Mouse (Mus musculus) layer of hippocampus, adult 11-12 months (tissue): ENCODE measurements around the gene Knstrn.

ENCODE experiments used
- DNase-seq: peaks from one replicate; pipeline ENCODE4 v3.0.0; 2022; ENCODE audit warnings: low spot score

Knstrn gene

GRCm38 (mm10) chr2:118861454-118862339 is 47.9 kb downstream of the Knstrn start, which contains the start of gene Ivd:
Gene Ivd, plus strand, starts transcription at chr2:118861954.
- DNase-seq = peak; percentile 93

DNA sequence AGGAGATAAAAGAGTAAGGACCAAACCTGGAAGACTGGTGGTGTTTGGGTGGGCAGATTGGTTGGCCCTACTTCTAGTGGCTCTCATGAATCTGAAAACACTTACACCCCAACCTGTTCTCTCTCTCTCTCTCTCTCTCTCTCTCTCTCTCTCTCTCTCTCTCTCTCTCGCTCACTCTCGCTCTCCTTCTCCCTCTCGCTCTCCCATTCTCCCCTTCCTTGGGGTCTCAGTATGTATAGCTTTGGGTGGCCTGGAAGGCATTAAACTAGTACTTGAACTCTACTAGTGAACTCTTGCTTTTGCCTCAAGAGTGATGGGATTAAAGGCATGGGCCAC is 48.5 kb downstream of the Knstrn start:
- no peak for DNase-seq

DNA sequence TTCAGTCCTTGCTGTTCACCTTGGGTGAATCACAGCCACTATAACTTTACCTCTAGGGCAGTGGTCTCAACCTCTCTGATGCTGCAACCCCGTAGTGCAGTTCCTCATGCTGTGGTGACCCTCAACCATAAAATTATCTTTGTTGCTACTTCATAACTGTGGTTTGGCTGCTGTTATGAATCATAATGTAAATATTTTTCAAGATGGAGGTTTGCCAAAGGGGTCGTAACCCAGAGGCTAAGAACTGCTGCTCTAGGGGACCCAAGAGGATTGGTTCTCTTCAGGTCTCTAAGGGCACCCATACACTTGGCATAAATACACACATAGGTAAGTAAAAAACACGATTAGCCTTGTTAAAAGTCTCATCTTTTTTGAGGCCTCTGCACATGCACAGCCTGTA is 56.8 kb downstream of the Knstrn start:
- DNase-seq = no peak

GRCm38 (mm10) chr2:118871032-118871431 is 57.2 kb downstream of the Knstrn start:
- no peak for DNase-seq

- DNase-seq = no peak
These were observed 59.2 kb downstream of the Knstrn start for GRCm38 (mm10) chr2:118873018-118873417.

DNA sequence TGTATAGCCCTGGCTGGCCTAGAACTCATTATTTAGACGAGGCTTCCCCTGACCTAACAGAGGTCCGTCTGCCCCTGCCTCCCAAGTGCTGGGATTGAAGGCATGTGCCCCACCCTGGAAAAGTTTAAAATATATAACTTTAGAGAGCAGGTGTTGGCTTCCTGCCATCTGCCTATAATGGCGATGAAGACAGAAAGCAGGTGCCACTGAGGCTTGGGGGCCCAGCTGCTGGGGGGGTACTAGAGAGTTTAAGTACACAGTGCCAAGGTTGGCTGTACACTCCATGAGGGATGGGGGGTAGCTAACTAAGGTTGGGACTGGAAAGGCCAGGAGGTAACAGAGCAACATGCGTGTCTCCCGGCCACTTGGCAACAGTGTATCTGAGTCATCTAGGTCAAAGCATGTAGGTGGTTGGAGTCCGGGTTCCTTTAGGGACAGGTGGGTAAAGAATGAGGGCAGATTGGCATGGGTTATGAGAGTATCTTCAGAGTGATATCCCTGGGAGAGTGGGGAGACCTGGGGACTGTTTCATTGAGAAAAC is 60.2 kb downstream of the Knstrn start:
- no peak for DNase-seq

DNA sequence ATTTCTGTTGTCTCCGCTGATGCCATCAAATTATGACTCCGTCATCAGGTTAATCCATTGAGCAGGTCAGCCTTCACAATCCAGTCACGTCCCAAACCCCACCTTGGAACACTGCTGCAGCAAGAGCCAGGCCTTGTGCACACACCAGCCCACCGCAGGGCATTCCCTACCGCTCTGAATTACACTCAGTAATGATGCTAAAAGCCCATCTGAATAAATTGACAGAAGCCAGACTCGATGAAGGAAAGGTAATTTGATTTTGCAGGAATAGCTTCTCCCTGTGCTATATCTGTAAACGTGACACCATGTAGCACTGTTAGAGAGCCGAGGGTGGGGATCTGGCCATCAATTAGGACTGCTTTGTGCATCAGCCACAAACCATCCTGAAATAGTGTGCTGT is 61.5 kb downstream of the Knstrn start:
- DNase-seq = no peak

DNA sequence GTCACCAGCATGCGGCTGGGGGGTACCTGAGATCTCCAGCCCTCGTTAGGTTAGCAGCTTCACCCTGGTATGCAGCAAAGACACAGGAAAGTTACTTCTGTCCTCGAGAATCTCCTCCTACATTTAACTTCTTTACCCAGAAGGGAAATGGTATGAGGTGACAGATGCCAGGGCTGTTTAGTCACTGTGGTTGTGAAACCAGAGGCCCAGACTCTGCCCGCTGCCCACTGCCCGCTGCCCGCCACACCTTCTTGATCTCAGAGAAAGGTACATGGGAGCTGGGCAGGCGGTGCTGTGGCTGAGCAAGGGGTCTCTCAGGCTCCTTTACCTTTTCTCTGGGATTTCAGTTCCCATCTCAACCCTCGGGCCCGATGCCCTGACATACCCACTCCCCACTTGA is 62.6 kb downstream of the Knstrn start:
- DNase-seq = no peak

DNA sequence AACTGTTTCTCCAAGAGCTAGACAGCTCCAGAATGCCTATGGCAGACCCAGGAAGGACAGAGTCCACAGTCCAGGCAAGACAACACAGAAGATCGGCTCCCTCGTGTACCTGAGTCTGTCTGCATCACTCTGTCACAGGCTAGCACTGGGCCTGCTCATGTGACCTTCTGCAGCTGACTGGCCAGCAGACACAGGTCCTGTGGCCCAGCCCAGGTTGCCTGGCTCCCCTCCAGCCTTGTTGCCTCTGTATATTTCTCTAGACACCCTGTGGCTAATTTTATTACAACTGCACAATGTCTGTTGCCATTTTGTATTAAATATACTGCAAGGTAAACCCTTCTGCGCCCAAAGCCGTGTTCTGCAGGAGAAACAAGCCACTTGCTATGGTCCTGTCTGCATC is 67.2 kb downstream of the Knstrn start:
- DNase-seq = no peak

DNA sequence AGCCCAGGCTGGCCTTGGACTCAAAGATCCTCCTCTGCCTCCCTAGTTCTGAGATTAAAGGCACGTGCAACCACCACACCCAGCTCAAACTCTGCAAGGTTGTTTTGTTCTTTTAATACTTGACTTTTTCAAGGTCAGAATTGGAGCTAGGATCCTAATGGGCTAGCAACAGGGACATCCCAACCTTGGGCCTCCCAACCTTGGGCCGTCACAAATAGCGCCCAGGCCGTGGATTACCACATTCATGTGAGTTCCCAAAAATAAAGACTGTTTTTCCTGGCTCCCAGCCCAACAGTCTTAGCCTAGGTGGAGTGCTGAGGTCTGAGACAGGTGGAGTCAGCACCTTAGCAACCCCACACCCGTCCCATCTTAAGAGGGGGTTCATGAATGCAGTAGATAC is 68.2 kb downstream of the Knstrn start:
- no peak for DNase-seq

DNA sequence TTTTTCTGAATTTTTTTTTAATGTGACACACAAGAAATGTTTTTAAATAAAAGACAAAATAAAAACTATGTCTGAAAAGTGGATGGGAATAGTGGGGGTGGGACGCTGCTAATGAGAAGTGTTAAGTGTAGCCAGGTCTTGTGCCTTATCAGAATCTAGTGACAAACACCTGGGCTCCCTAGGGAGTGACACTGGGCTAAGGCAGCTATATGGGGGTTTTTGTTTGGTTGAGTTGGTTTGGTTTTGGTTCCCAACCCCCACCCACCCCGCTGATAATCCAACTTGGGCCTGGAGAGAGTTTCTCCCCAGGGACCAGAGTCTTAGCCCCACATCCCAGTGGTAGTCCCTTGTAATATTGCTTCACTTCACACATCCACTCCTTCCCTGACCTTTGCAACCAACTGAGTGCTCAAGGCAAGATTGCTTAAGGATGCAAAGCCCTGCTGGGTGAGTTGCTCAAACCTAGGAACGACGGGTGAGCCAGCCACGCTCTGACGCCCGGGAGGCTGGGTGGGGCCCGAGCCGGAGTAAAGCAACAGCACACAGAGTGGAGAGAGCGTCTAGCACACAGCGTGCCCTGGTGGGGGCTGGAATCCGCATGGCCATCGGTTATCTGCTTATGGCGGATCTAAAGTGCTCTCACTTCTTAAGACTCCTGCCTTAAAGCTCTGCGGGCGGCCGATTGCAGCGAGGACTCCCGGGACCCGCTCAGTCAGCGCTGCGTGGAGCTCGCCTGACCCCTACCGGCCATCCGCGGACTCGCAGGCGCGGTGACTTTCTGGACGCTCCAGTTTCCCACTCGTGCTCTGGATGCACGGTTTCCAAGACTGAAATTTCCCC is 69.3 kb downstream of the Knstrn start:
- peak; percentile 87 for DNase-seq

GRCm38 (mm10) chr2:118887440-118887839 is 73.6 kb downstream of the Knstrn start:
- DNase-seq = no peak

GRCm38 (mm10) chr2:118887845-118888548 is 74.2 kb downstream of the Knstrn start:
- DNase-seq = no peak

DNA sequence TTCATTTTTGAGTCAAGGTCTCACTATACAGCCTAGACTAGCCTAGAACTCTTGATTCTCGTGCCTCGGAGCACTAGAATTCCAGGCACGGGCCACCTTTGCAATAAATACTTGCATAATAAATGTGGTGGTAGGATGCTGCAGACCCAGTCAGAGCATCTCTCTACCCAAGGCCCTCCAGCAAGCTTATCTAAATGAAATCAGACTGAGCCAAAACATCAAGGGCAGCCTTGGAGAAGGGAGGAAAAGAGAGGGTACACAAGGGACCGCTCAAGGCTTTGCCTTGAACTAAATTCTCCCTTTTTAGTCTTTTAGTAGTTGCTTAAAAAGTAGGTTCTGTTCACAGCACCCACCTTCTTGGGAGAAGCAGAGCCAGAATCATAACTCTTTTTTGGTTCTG is 77.4 kb downstream of the Knstrn start:
- no peak for DNase-seq

DNA sequence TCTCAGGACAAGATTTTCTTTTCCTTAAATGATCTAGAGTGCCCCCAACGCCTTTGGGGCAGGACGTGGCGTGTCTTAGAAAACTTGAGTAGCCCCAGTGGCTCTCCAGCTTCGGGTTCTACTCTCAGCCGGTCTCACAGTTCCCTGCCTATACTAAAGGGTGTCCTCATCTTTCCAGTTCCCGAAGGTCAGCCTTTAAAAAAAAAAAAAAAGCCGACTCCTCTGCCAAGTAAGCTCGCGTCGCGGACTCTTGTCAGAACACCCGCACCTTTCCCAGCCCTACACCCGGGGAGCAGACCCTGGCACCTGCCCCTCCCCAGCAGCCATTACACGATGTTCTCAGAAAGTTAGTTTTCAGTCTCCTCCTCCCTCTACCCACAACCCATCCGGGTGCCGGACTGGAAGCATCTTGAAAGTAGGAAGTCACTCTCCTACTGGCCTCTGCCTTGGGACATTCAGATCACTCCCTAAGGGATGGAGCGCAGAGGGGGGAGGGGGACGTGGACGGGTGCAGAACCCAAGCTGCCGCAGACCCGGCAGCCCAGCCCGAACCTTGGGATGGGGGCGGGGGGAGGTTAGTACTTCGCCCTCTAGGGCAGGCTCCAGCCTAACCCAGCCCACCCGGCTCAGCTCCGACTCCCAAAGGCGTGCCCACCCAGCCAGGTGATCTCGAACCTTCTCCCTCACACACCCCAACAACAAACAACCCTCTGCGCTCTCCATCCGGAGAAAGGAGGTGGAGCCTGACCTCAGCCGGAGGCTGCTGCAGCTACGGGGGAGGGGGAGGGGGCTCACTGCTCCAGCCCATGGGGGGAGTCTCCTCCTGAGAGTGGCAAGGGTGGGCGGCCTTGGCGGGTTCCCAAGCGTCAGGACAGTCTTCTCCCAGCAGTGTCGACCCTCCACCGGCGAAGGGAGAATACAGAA is 82.4 kb downstream of the Knstrn start:
- DNase-seq = peak; percentile 30

GRCm38 (mm10) chr2:118896914-118897291 is 83.1 kb downstream of the Knstrn start:
- DNase-seq = no peak

- no peak for DNase-seq
These were observed 83.6 kb downstream of the Knstrn start for GRCm38 (mm10) chr2:118897392-118897791.

DNA sequence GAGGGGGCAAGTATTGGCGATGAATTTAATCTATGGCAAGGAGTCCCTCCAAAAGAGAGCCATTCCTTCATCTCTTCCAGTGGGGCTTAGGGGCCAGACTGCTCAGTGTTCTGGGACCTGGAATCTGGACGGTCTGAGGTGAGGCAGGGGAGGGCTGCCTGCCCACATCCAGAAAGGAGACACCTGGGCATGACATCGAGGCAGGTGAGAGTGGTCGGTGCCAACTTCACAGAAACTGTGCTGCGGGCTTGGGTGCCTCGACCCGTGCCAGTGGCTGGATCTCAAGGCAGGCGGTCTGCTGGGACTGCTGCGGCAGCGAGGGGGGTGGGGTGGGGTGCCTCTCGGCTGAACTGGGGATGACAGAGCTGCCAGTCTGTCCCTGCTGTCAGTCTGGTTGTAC is 84.0 kb downstream of the Knstrn start:
- no peak for DNase-seq

GRCm38 (mm10) chr2:118898771-118899170 is 85.0 kb downstream of the Knstrn start:
- DNase-seq = no peak

- no peak for DNase-seq
These were observed 85.5 kb downstream of the Knstrn start for GRCm38 (mm10) chr2:118899306-118899705.
